Mouse (Mus musculus): ENCODE measurements around the gene Icam1.

Icam1 gene

GRCm38 (mm10) chr9:21015571-21016130 is at the start of gene Icam1:
TSS of gene Icam1 (plus strand) at chr9:21015985.
- peak; percentile 73 for DNase-seq (ENCODE audit: low spot score)

GRCm38 (mm10) chr9:20966008-20966407 is 49.8 kb upstream of the Icam1 start:
- no peak for DNase-seq (ENCODE audit: low spot score)

- no peak for DNase-seq (ENCODE audit: low spot score)
These were observed 49.0 kb upstream of the Icam1 start for GRCm38 (mm10) chr9:20966747-20967146.

GRCm38 (mm10) chr9:20971751-20972140 is 44.0 kb upstream of the Icam1 start:
- DNase-seq (ENCODE audit: low spot score), result peak; percentile 13

GRCm38 (mm10) chr9:20972141-20972992 is 43.4 kb upstream of the Icam1 start:
- peak; percentile 47 for DNase-seq (ENCODE audit: low spot score)

- DNase-seq (ENCODE audit: low spot score), result no peak
These were observed 42.6 kb upstream of the Icam1 start for GRCm38 (mm10) chr9:20973001-20973681.

GRCm38 (mm10) chr9:20973682-20974075 is 42.1 kb upstream of the Icam1 start:
- DNase-seq (ENCODE audit: low spot score), result no peak

GRCm38 (mm10) chr9:20975431-20976215 is 40.2 kb upstream of the Icam1 start:
- peak; percentile 43 for DNase-seq (ENCODE audit: low spot score)

- DNase-seq (ENCODE audit: low spot score), result peak; percentile 71
These were observed 39.4 kb upstream of the Icam1 start, which contains the start of gene S1pr2 for GRCm38 (mm10) chr9:20976216-20976960. TSS of gene S1pr2 (minus strand) at chr9:20976781.

GRCm38 (mm10) chr9:20976961-20977689 is 38.7 kb upstream of the Icam1 start:
- no peak for DNase-seq (ENCODE audit: low spot score)

GRCm38 (mm10) chr9:20978409-20979095 is 37.2 kb upstream of the Icam1 start:
- DNase-seq (ENCODE audit: low spot score), result no peak

GRCm38 (mm10) chr9:20979181-20979580 is 36.6 kb upstream of the Icam1 start:
- DNase-seq (ENCODE audit: low spot score), result no peak

GRCm38 (mm10) chr9:20979769-20980168 is 36.0 kb upstream of the Icam1 start:
- DNase-seq (ENCODE audit: low spot score), result no peak

GRCm38 (mm10) chr9:20982171-20982570 is 33.6 kb upstream of the Icam1 start:
- DNase-seq (ENCODE audit: low spot score), result no peak

GRCm38 (mm10) chr9:20983169-20983568 is 32.6 kb upstream of the Icam1 start:
- DNase-seq (ENCODE audit: low spot score), result no peak

GRCm38 (mm10) chr9:20986952-20987686 is 28.7 kb upstream of the Icam1 start:
- peak; percentile 32 for DNase-seq (ENCODE audit: low spot score)

- no peak for DNase-seq (ENCODE audit: low spot score)
These were observed 27.8 kb upstream of the Icam1 start for GRCm38 (mm10) chr9:20987953-20988352.

- peak; percentile 26 for DNase-seq (ENCODE audit: low spot score)
These were observed 24.9 kb upstream of the Icam1 start for GRCm38 (mm10) chr9:20990861-20991260.

GRCm38 (mm10) chr9:20991587-20991986 is 24.2 kb upstream of the Icam1 start:
- no peak for DNase-seq (ENCODE audit: low spot score)

All from urinary bladder, postnatal 25 days (tissue).